Mouse (Mus musculus): ENCODE results near the gene Egfl7. TPM values are rescaled to one million over a fixed set of nuclear protein-coding genes. Genes with fewer than 3 reads are reported as not detected.

Egfl7 gene
- total RNA-seq, 1 experiment = 104 TPM

DNA sequence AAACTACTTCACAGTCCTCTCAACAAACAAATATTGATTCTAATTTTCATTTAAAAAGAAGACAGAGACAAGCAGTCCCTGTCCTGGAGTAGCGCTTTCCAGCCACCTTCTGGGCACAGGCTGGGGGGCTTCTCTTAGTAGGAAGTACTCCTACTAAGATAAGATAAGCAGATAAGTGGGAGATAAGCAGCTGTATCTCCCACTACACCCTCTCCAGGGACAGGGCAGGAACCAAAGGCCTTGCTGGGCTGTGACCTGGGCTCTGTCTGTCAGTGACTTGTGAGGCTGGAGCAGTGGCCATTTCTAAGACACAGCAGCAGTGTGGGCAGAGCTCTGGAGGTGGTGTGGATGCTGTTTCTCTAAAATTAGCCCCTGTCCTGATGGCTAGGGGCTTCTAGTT, 4.4 kb upstream of the Egfl7 start:
- H3K4me1 ChIP-seq (ENCODE audit: control insufficient read depth in 2 of 2, insufficient read depth in 2 of 2, low read length in 2 of 2, poor library complexity in 1 of 2) = peaks cover 0 to 21% of the 10 kb centered on the region in 2 experiments; a peak in 3 of 4 replicates
- H3K27ac ChIP-seq (ENCODE audit: insufficient read depth, low read depth, low read length, poor library complexity, severe bottlenecking) = no peak overlapping the region
- in situ Hi-C loops (cut with MboI; ENCODE audit: low sequenced_read_pairs in 2 of 2, unreplicated experiment in 2 of 2) = no loop called here
- no peak overlapping the region for H3K4me3 ChIP-seq (ENCODE audit: insufficient read depth in 1 of 2, low read depth in 1 of 2, low read length in 2 of 2, poor library complexity in 1 of 2, severe bottlenecking in 1 of 2)
- no peak for DNase-seq (ENCODE audit: low read depth, low spot score)
- no peak overlapping the region for H3K9ac ChIP-seq (ENCODE audit: insufficient read depth, low read depth, low read length, poor library complexity, severe bottlenecking)
- TF ChIP-seq ZNF384 (IDR thresholded peaks at IDR 0.05; ENCODE audit: low read depth, low read length) (no peak), HCFC1 (IDR thresholded peaks at IDR 0.05; ENCODE audit: borderline replicate concordance, insufficient read depth, low read length) (no peak), MAFK (IDR thresholded peaks at IDR 0.05; ENCODE audit: insufficient read depth, low read depth, low read length) (no peak), ZC3H11A (IDR thresholded peaks at IDR 0.05; ENCODE audit: borderline replicate concordance, low read depth, low read length) (no peak), CHD2 (IDR thresholded peaks at IDR 0.05; ENCODE audit: low read depth, low read length) (no peak)
- no peaks in the 10 kb centered on the region for H3K9me3 ChIP-seq (ENCODE audit: control insufficient read depth, insufficient read depth, low read depth, low read length)
- H3K36me3 ChIP-seq (ENCODE audit: control insufficient read depth, insufficient read depth, low read length, poor library complexity, severe bottlenecking) = no peaks in the 10 kb centered on the region

DNA sequence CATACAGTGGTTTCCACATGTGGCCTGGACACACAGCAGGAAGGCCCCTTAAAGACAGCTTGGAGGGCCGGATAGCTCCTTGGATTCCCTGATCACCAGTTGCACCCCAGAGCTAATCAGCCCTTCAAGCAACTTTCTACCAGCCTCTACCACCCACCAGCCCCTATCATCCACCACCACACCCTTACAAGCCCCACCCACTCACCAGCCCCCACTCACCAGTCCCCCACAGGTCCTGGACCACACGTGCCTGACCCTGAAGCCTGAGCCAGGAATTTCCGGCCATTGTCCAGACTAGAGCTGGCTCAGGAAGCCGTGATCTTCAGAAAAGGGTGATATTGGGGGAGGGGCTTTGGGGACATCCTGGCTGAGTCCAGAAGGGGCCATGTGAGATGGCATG, 3.9 kb upstream of the Egfl7 start:
- no peak for DNase-seq (ENCODE audit: low read depth, low spot score)
- in situ Hi-C loops (cut with MboI; ENCODE audit: low sequenced_read_pairs in 2 of 2, unreplicated experiment in 2 of 2) = no loop called here
- peaks cover 0 to 21% of the 10 kb centered on the region in 2 experiments; a peak in 3 of 4 replicates for H3K4me1 ChIP-seq (ENCODE audit: control insufficient read depth in 2 of 2, insufficient read depth in 2 of 2, low read length in 2 of 2, poor library complexity in 1 of 2)
- no peak overlapping the region for H3K27ac ChIP-seq (ENCODE audit: insufficient read depth, low read depth, low read length, poor library complexity, severe bottlenecking)
- H3K4me3 ChIP-seq (ENCODE audit: insufficient read depth in 1 of 2, low read depth in 1 of 2, low read length in 2 of 2, poor library complexity in 1 of 2, severe bottlenecking in 1 of 2) = no peak overlapping the region
- no peaks in the 10 kb centered on the region for H3K36me3 ChIP-seq (ENCODE audit: control insufficient read depth, insufficient read depth, low read length, poor library complexity, severe bottlenecking)
- no peak for TF ChIP-seq MAFK (IDR thresholded peaks at IDR 0.05; ENCODE audit: insufficient read depth, low read depth, low read length)
- no peak for TF ChIP-seq CHD2 (IDR thresholded peaks at IDR 0.05; ENCODE audit: low read depth, low read length)
- no peak for TF ChIP-seq ZC3H11A (IDR thresholded peaks at IDR 0.05; ENCODE audit: borderline replicate concordance, low read depth, low read length)
- no peak for TF ChIP-seq ZNF384 (IDR thresholded peaks at IDR 0.05; ENCODE audit: low read depth, low read length)
- no peak for TF ChIP-seq HCFC1 (IDR thresholded peaks at IDR 0.05; ENCODE audit: borderline replicate concordance, insufficient read depth, low read length)
- H3K9ac ChIP-seq (ENCODE audit: insufficient read depth, low read depth, low read length, poor library complexity, severe bottlenecking) = no peak overlapping the region
- H3K9me3 ChIP-seq (ENCODE audit: control insufficient read depth, insufficient read depth, low read depth, low read length) = no peaks in the 10 kb centered on the region

DNA sequence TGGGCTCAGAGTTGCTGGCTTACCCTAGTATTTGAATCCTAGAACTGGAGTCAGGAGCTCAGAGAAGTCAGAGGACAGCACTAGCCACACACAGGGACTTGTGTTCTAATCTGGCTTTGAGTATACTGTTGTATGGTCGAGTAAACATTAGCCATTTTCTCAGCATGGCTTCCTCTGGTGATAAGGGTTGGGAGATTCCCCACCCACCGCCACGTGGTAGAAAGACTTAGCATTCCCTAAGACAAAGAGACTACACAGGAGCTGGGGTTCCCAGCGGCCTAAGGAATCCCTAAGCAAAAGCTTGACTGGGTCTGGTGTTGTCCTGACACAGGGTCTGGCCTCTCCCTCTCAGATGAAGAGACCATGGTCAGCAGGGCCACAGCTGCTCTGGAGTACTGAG, 3.4 kb upstream of the Egfl7 start:
- Histone ChIP-seq H3K9ac (ENCODE audit: insufficient read depth, low read depth, low read length, poor library complexity, severe bottlenecking) (no peak overlapping the region; the same call in 1 of the 2 replicates), H3K4me1 (ENCODE audit: control insufficient read depth in 2 of 2, insufficient read depth in 2 of 2, low read length in 2 of 2, poor library complexity in 1 of 2) (peaks cover 0 to 21% of the 10 kb centered on the region in 2 experiments; a peak in 3 of 4 replicates), H3K36me3 (ENCODE audit: control insufficient read depth, insufficient read depth, low read length, poor library complexity, severe bottlenecking) (no peaks in the 10 kb centered on the region), H3K9me3 (ENCODE audit: control insufficient read depth, insufficient read depth, low read depth, low read length) (no peaks in the 10 kb centered on the region), H3K27ac (ENCODE audit: insufficient read depth, low read depth, low read length, poor library complexity, severe bottlenecking) (no peak overlapping the region), H3K4me3 (ENCODE audit: insufficient read depth in 1 of 2, low read depth in 1 of 2, low read length in 2 of 2, poor library complexity in 1 of 2, severe bottlenecking in 1 of 2) (no peak overlapping the region)
- in situ Hi-C loops (cut with MboI; ENCODE audit: low sequenced_read_pairs in 2 of 2, unreplicated experiment in 2 of 2) = no loop called here
- no peak for TF ChIP-seq HCFC1 (IDR thresholded peaks at IDR 0.05; ENCODE audit: borderline replicate concordance, insufficient read depth, low read length)
- no peak for TF ChIP-seq ZNF384 (IDR thresholded peaks at IDR 0.05; ENCODE audit: low read depth, low read length)
- no peak for TF ChIP-seq MAFK (IDR thresholded peaks at IDR 0.05; ENCODE audit: insufficient read depth, low read depth, low read length)
- TF ChIP-seq CHD2 (IDR thresholded peaks at IDR 0.05; ENCODE audit: low read depth, low read length) = no peak
- no peak for TF ChIP-seq ZC3H11A (IDR thresholded peaks at IDR 0.05; ENCODE audit: borderline replicate concordance, low read depth, low read length)
- DNase-seq (ENCODE audit: low read depth, low spot score) = no peak

DNA sequence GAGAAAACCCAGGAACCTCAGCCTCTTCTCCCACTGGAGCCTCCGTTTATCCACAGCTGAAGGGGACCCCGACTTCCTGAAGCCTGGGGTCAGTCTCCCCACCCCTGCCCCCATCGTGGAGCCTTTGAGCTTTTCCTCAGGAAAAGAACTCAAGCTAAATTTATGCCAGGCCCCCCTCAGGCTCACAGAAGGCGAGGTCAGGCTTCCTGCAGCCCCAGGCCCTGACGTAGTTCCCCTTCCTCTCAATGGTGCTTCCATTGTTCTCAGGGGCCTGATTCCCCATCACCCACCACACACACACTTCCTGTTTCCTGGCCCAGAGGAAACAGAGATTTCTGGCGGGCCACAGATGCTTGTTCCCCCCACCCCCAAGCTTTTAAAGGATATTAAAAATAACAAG, 1.4 kb upstream of the Egfl7 start:
- no peak overlapping the region for H3K4me3 ChIP-seq (ENCODE audit: insufficient read depth in 1 of 2, low read depth in 1 of 2, low read length in 2 of 2, poor library complexity in 1 of 2, severe bottlenecking in 1 of 2)
- H3K36me3 ChIP-seq (ENCODE audit: control insufficient read depth, insufficient read depth, low read length, poor library complexity, severe bottlenecking) = no peaks in the 10 kb centered on the region
- peaks cover 2 to 25% of the 10 kb centered on the region in 2 experiments; a peak in 3 of 4 replicates for H3K4me1 ChIP-seq (ENCODE audit: control insufficient read depth in 2 of 2, insufficient read depth in 2 of 2, low read length in 2 of 2, poor library complexity in 1 of 2)
- TF ChIP-seq ZC3H11A (IDR thresholded peaks at IDR 0.05; ENCODE audit: borderline replicate concordance, low read depth, low read length) = no peak
- no peak for TF ChIP-seq MAFK (IDR thresholded peaks at IDR 0.05; ENCODE audit: insufficient read depth, low read depth, low read length)
- TF ChIP-seq HCFC1 (IDR thresholded peaks at IDR 0.05; ENCODE audit: borderline replicate concordance, insufficient read depth, low read length) = no peak
- no peak for TF ChIP-seq ZNF384 (IDR thresholded peaks at IDR 0.05; ENCODE audit: low read depth, low read length)
- no peak for TF ChIP-seq CHD2 (IDR thresholded peaks at IDR 0.05; ENCODE audit: low read depth, low read length)
- H3K27ac ChIP-seq (ENCODE audit: insufficient read depth, low read depth, low read length, poor library complexity, severe bottlenecking) = peak overlapping the region; percentile 8; the same call in 1 of the 2 replicates
- H3K9me3 ChIP-seq (ENCODE audit: control insufficient read depth, insufficient read depth, low read depth, low read length) = no peaks in the 10 kb centered on the region
- peak overlapping the region; percentile 30; the same call in 1 of the 2 replicates for H3K9ac ChIP-seq (ENCODE audit: insufficient read depth, low read depth, low read length, poor library complexity, severe bottlenecking)
- in situ Hi-C loops (cut with MboI; ENCODE audit: low sequenced_read_pairs in 2 of 2, unreplicated experiment in 2 of 2) = no loop called here
- no peak for DNase-seq (ENCODE audit: low read depth, low spot score)
